Mouse (Mus musculus) C2C12 (cell line): ENCODE data around the gene Sdccag8. TPM values are rescaled to one million over a fixed set of nuclear protein-coding genes. Genes with fewer than 3 reads are reported as not detected.

Experiments used
- H3K27me3 ChIP-seq: one replicate; pipeline ENCODE4 v1.6.1; 2011; ENCODE audit not compliant: control insufficient read depth, insufficient read depth, insufficient read length
- H3K36me3 ChIP-seq: one replicate; pipeline ENCODE4 v1.6.1; 2011; ENCODE audit not compliant: control insufficient read depth, insufficient read depth
- H3K4me3 ChIP-seq: one replicate; pipeline ENCODE4 v1.5.1; 2011; ENCODE audit warnings: mild to moderate bottlenecking, control low read depth; ENCODE audit not compliant: poor library complexity, insufficient read depth, severe bottlenecking
- H3K79me2 ChIP-seq: one replicate; pipeline ENCODE4 v1.6.1; 2011; ENCODE audit not compliant: control insufficient read depth, insufficient read depth
- H3K79me3 ChIP-seq: one replicate; pipeline ENCODE4 v1.6.1; 2011; ENCODE audit warnings: low read depth, control low read depth
- H3ac ChIP-seq: one replicate; pipeline ENCODE3; 2011; ENCODE audit warnings: low read depth; ENCODE audit not compliant: control insufficient read depth, insufficient read length
- CEBPB ChIP-seq: IDR thresholded peaks from one replicate; pipeline ENCODE4 v1.6.1; 2011; ENCODE audit warnings: low read depth, mild to moderate bottlenecking, control low read depth, moderate library complexity
- CTCF ChIP-seq: IDR thresholded peaks from one replicate; pipeline ENCODE4 v1.5.1; 2011; ENCODE audit not compliant: control insufficient read depth, insufficient read depth, insufficient read length
- FOSL1 ChIP-seq: IDR thresholded peaks from one replicate; pipeline ENCODE4 v1.8.0; 2011; ENCODE audit warnings: mild to moderate bottlenecking, low read length; ENCODE audit not compliant: poor library complexity, insufficient read depth, severe bottlenecking
- MAX ChIP-seq: IDR thresholded peaks from one replicate; pipeline ENCODE4 v1.6.1; 2011; ENCODE audit warnings: mild to moderate bottlenecking, control low read depth
- MYOD1 ChIP-seq: IDR thresholded peaks from one replicate; pipeline ENCODE4 v1.6.1; 2011; ENCODE audit warnings: low read depth; ENCODE audit not compliant: control insufficient read depth, insufficient read length
- MYOG ChIP-seq: IDR thresholded peaks from one replicate; pipeline ENCODE4 v1.6.1; 2011; ENCODE audit not compliant: control insufficient read depth, insufficient read length; ENCODE audit errors: extremely low read depth
- USF1 ChIP-seq: IDR thresholded peaks from one replicate; pipeline ENCODE4 v1.6.1; 2011; ENCODE audit warnings: low read depth, mild to moderate bottlenecking, control low read depth, moderate library complexity
- polyA plus RNA-seq: library from polyadenylated mRNA; unstranded; fragments of >200 nt; fragmentation: generic; extraction: Trizol; gene quantifications from one replicate; pipeline ENCODE4 v1.2.1, GENCODE M21; 2012; ENCODE audit warnings: missing spikeins

Sdccag8 gene
- polyA plus RNA-seq, 1 experiment = 5.8 TPM

DNA sequence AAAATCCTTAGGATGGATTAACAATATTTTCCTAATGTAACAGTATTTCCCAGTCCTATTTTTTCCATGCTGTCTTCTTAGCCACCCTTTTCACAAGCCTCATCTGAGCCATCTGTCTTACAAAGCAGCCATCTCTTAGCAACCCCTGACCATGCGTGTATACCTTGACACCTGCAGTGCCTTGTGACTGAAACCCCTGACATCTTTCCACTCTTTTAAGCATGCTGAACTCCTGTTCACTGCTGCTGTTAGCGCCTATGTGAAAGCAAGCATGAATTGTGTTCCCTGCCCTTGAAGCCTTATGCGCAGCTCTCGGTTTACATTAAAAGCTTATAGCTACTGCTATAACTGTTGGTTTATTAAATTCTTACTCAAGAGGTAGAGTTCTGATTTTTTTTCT is 10.6 kb downstream of the Sdccag8 start:
- Histone ChIP-seq H3K79me2 (peaks cover 81% of the 10 kb centered on the region), H3K79me3 (peaks cover 20% of the 10 kb centered on the region), H3K36me3 (peaks cover 11% of the 10 kb centered on the region), H3ac (no peak overlapping the region), H3K27me3 (no peaks in the 10 kb centered on the region), H3K4me3 (no peak overlapping the region)
- TF ChIP-seq MYOG (no peak), USF1 (no peak), CEBPB (no peak), CTCF (no peak), MAX (no peak), MYOD1 (no peak), FOSL1 (no peak)

DNA sequence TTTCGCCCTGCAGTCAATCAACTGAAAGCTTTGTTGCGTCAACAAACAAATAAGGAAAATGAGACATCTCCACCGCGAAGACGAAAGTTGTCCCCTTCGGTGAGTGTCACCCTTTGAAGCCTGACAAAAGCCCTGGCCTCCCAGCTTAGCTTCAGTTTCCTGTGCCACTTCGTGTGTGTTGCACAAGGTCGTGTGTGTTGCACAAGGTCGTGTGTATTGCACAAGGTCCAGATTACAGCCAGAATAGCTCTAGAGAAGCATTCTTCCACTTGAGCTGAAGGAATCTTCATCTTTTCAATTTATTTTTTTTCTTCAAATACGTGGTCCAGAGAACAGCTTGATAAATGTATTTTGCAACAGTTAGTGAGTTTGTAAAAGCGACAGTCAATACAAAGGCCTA is 11.7 kb downstream of the Sdccag8 start:
- no peaks in the 10 kb centered on the region for H3K27me3 ChIP-seq
- peaks cover 81% of the 10 kb centered on the region for H3K79me2 ChIP-seq
- peaks cover 20% of the 10 kb centered on the region for H3K79me3 ChIP-seq
- TF ChIP-seq MAX (no peak), USF1 (no peak), MYOG (no peak), MYOD1 (no peak)
- H3K4me3 ChIP-seq = no peak overlapping the region
- H3ac ChIP-seq = no peak overlapping the region
- peaks cover 11% of the 10 kb centered on the region for H3K36me3 ChIP-seq

DNA sequence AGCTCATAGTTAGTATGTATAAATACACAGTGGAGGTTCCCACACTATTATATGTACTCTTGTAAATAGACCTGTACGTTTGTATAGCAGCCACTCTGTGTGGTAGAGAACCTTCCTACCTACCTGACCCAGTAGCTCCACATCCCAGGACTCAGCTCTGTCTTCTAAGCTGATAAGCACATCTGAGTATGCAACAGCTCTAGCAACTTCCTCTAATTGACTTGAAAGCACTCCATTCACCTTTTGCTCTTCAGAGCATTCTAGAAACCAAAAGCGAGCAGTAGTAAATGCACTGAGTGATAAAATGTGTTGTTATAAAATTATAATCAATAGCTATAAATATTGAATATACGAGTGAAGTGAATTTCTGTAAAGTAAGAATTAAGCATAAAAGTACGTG is 12.5 kb downstream of the Sdccag8 start:
- TF ChIP-seq FOSL1 (no peak), MAX (no peak), CTCF (no peak), MYOG (no peak), MYOD1 (no peak), USF1 (no peak), CEBPB (no peak)
- peaks cover 26% of the 10 kb centered on the region for H3K79me3 ChIP-seq
- H3ac ChIP-seq = no peak overlapping the region
- no peaks in the 10 kb centered on the region for H3K27me3 ChIP-seq
- peaks cover 11% of the 10 kb centered on the region for H3K36me3 ChIP-seq
- H3K79me2 ChIP-seq = peaks cover 80% of the 10 kb centered on the region
- no peak overlapping the region for H3K4me3 ChIP-seq

DNA sequence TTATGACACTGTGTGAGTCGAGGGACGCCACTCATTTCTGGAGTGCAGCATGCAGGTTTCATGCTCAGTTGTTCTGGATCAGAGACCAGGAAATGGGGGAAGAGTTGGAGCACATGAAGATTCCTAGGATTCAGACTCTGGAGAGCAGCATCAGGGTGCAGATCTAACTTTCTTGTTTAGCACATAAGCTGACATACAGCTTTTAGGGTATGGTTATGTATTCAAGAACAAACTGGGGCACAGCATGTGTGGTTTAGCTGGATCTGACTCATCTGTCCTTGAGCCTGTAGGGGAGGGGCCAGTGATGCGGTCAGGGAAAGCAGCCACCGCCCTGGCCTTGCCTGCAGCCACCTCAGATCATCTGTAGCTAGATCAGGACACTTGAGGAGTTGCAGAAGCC is 12.9 kb downstream of the Sdccag8 start:
- H3K79me3 ChIP-seq = peaks cover 27% of the 10 kb centered on the region
- no peaks in the 10 kb centered on the region for H3K27me3 ChIP-seq
- no peak overlapping the region for H3K4me3 ChIP-seq
- TF ChIP-seq CEBPB (no peak), MYOG (no peak), USF1 (no peak)
- H3ac ChIP-seq = peak overlapping the region; percentile 24
- peaks cover 11% of the 10 kb centered on the region for H3K36me3 ChIP-seq
- H3K79me2 ChIP-seq = peaks cover 75% of the 10 kb centered on the region

DNA sequence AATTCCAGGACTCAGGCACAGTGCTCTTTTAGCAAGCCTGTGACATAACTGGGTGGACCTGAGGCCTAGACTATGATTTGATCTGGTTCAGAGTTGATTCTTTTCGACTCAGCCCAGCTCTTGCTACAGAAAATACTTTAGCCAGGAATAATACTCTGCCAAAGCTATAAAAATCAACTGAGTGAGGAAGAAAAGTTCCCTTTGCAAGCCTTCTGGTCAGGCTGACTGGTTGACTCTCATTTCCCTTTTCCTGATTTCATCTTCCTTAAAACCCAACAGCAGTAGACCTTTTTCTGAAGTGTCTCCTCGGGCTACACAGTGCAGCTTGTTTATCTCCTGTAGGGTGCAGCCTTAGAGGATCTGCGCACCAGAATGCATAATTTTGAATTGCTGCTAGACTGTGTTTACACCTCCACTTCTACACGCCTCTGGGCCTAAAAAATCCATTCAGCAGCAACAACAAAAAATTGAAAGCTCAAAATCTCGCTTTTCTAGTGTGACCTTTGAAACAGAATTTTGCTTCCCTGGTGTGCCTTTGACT is 13.6 kb downstream of the Sdccag8 start:
- no peaks in the 10 kb centered on the region for H3K27me3 ChIP-seq

DNA sequence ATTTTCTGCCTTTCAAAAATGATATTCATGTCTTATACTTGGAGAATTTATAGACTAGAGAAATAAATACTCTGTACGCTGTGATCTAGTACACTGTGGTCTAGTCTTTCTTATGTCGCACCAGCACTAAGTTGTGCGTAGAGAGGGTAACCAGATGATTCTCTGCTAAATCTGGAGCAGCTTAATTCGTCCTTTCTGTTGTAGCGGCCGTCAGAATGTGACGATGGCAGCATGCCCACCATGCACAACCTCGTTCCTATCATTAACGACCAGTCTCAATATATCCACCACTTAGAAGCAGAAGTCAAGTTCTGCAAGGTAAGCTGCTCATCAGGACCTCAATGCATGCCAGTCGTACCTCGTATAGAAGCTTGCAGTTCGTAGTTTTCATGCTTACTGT is 14.2 kb downstream of the Sdccag8 start:
- Histone ChIP-seq H3ac (no peak overlapping the region), H3K4me3 (no peak overlapping the region), H3K79me2 (peaks cover 70% of the 10 kb centered on the region), H3K27me3 (no peaks in the 10 kb centered on the region), H3K79me3 (peaks cover 28% of the 10 kb centered on the region), H3K36me3 (peaks cover 11% of the 10 kb centered on the region)
- TF ChIP-seq MYOD1 (no peak), USF1 (no peak), MAX (no peak), CTCF (no peak), CEBPB (no peak), MYOG (no peak), FOSL1 (no peak)

More for the DNA sequence above, 13.6 kb downstream of the Sdccag8 start:
- Histone ChIP-seq H3K79me3 (peaks cover 27% of the 10 kb centered on the region), H3K36me3 (peaks cover 11% of the 10 kb centered on the region), H3K4me3 (no peak overlapping the region), H3ac (no peak overlapping the region), H3K79me2 (peaks cover 70% of the 10 kb centered on the region)
- no peak for TF ChIP-seq MAX
- TF ChIP-seq CTCF = no peak
- TF ChIP-seq MYOG = no peak
- no peak for TF ChIP-seq USF1
- TF ChIP-seq CEBPB = no peak
- TF ChIP-seq MYOD1 = no peak
- TF ChIP-seq FOSL1 = no peak
